Mouse (Mus musculus) T-helper 17 cell (primary cell): ENCODE measurements around the gene Kcnc1.

Source experiments
- in situ Hi-C, 2 experiments: fragments of 300-600 bp; cut with MboI, MseI; formaldehyde crosslinking; loops; 1 replicate in 1 of 2; 2 replicates in 1 of 2; pipeline ENCODE4 v1.15.1; 2025; ENCODE audit warnings: high pct_unique_total_duplicates in 2 of 2

Gene Kcnc1

DNA sequence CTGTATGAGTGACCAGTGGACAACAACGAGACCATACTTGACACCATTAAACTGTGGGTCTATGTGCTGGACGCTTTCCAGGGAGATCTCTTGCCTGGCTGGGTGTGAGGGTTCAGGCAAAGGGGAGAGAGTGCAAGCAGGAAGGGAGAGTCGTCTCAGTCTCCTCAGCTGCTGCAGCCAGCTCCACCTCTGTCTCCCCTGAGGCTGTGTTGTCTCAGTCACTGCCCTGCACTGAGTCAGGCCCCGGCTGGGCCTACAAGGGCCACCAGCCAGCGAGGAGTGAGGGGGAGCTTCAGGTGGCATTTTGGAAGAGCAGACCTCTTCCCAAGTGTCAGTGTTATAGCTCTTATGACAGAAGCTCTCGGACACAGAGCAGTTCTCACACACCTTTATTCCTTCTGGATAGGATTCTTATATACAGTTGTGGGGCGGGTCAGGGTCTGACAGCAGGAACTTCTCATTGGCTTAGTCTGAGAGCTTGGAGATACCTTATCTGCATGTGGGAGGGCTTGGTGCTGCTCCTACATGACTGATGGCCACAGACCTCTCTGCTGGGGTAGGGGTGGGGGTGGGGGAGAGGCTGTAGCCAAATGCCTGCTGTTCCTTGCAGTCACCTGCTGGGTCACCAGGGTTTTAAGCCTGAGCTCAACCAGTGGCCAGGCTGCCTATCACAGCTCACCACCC is 74.9 kb downstream of the Kcnc1 start:
- in situ Hi-C loops, result no loop called here

DNA sequence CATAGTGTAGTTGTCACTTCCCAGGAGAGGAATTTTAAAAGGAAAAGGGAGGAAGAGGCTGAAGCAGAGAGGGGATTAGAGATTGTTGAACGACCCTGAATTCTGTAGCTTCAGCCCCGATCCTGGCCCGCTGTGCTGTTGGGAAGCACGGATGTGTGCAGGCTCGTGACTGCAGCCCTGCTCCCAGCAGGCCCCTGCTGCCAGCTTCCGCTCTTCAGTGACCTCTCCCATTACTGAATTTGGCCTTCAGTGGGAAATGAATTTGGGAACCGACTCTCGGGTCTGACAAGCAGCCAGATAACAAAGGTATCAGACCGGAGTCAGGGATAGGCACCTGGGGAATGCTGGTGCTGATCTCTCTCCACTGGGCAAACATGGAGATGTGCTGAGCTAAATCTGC is 76.8 kb downstream of the Kcnc1 start:
- in situ Hi-C loops, result no loop called here

DNA sequence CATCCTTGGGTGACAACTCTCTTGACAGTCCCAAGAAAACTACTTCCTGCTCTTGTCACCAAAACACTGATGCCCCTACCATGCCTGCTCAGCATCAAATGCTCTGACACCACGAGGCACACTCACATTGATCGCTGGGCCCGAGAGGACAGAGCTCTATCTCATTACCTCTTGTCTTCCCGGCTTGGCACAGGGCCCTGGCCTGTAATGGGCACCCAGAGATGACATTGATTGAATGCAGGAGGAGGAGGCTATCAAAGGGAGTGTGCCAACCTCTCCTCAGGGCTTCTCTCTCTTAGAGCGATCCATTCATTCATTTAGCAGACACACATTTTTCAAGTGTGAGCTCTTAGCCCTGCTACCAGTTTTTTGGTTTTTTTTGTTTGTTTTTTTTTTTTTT is 79.2 kb downstream of the Kcnc1 start:
- in situ Hi-C loops, result no loop called here

DNA sequence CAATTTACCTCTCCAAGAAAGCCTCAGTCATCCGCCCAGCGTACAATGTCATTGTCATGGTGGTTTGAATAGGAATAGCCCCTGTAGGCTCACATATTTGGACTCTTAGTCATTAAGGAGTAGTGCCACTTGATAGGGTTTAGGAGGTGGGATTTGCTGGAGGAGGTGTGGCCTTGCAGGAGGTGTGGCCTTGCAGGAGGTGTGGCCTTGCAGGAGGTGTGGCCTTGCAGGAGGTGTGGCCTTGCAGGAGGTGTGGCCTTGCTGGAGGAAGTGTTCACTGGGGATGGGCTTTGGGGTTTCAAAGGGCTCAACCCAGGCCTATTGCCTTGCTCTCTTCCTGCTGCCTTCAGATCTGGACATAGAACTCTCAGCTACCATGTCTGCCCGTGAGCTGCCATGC is 81.2 kb downstream of the Kcnc1 start:
- in situ Hi-C loops, result no loop called here

DNA sequence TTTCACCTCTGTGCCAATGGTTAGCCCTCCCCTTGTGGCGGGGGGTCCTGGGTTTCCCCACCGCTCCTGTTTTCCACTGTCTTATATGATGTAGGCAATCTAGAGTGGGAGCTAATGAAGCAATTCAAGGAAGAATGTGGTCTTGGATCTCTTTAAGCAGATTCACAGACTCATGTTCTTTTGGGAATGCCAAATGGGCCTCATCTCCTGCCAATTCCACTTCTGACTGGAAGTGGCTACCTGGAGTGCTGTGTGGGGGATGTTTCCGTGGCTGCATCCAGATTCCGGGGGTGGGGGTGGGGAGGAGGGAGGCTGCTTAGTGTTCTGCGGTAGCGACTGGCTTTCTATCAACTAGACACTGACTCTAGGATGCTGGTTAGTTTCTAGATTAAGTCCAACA is 83.5 kb downstream of the Kcnc1 start:
- in situ Hi-C loops, result no loop called here

DNA sequence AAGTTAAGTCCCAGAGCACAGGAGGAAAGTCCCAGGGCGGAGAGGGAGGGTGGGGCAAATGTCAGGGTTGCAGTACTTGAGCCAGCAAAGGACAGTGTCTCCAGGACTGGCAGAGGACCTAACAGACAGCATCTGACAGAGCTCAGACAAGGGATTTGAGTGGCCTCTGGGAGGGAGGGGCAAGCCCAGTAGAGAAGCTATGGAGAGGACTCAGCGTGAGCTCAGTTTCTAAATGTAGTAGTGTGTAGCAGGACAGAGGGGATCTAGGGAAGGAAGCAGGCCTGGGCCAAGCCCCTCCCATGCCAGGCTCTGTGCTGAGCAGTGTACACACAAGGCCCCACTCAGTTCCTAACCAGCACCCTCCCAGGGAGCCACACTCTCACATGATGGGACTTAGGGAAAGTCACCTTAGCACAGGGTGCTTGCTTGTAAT is 85.8 kb downstream of the Kcnc1 start:
- in situ Hi-C loops, result no loop called here

DNA sequence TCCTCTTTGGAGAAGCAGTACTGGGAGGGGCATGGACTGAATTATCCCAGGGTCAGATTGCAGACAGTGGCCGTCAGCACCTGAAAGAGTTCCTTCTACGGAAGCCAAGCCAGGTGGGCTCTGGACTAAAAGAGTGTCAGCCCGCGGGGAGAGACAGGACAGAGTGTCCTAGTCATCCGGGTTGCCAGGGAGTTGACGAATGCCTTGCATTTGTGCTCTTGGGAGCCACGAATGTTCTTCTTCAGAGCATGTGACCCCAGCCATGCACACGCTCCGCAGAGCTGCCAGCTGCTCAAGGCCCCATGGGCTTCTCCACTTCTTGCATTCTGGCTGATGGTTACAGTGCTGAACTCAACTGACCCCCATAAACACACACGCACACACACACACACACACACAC is 86.8 kb downstream of the Kcnc1 start:
- in situ Hi-C loops, result no loop called here

DNA sequence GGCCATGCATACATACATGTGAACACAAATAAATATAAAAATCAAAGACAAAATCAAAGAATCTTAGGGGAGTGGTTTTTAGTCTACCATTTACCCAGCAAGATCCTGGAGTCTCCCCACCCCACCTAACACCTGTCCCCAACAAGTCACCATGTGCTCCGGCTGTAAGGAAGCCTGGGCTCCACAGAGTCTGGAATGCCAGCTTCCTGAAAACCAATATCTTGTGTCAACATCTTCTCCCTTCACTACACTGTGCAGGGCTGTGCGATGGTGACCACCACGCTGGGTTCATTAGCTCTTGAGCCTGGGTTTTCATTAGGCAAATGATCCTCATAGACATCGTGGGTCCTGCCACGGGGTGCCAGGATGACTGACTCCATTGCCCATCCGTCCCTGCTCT is 87.9 kb downstream of the Kcnc1 start:
- in situ Hi-C loops, result no loop called here

DNA sequence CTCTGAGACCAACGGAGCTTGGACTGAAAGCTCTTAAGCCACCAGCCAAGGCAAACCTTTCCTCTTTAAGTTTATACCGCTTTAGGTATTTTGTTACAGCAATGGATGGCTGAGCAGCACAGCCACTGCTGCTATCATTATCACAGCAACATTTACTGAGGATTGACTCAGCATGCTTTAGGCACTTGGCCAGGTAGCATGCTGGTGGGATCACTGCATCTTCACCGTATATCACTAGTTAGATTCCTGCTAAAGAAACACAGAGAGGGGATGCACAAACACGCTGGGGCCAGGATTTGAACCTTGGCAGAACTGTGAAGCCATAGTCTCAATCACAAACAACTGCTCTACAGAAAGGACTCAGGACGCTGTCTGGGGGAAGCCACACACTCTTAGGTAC is 90.5 kb downstream of the Kcnc1 start:
- in situ Hi-C loops, result no loop called here

DNA sequence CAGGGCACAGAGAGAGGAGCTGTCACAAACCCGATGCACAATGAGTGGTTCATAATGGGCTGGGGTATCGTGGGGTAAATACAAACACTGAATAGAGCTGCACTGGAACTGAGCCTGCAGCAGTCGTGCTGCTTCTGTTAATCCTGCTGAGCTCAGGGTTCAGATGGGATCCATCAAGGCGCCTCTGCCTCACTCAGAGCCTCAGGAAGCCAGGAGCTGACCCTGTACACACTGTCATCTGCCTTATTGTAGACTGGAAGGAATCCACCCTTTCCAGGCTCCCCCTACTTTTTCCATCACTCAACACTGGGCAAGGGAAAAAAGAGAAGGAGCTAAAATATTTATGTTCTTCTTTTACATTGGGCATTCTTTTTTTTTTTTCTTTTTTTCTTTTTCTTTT is 91.1 kb downstream of the Kcnc1 start:
- in situ Hi-C loops, result no loop called here
